Mouse (Mus musculus) neural tube, embryonic 14.5 days (tissue): ENCODE measurements around the gene Tmcc3. TPM values are rescaled to one million over a fixed set of nuclear protein-coding genes. Genes with fewer than 3 reads are reported as not detected.
A peak's percentile ranks its signal among the peaks of the same experiment; 100 is the strongest.

Experiments used
- ATAC-seq: fragments of 200-750 bp; cut with Nextera tagmentation; 2 replicates; pipeline ENCODE4 v1.8.0; 2017; ENCODE audit warnings: low read depth, mild to moderate bottlenecking, moderate TSS enrichment, moderate library complexity
- H3K27ac ChIP-seq: fragments of 300-500 bp; sonication (generic); 2 replicates; pipeline ENCODE4 v1.5.1; 2014; ENCODE audit warnings: low read depth, mild to moderate bottlenecking, control low read depth, low read length, moderate library complexity, mixed read lengths
- H3K27me3 ChIP-seq: fragments of 300-500 bp; sonication (generic); 2 replicates; pipeline ENCODE4 v1.6.1; 2014; ENCODE audit warnings: low read length; ENCODE audit not compliant: control insufficient read depth, insufficient read depth
- H3K36me3 ChIP-seq: fragments of 300-500 bp; sonication (generic); 2 replicates; pipeline ENCODE4 v1.6.1; 2014; ENCODE audit warnings: low read length, mixed read lengths; ENCODE audit not compliant: control insufficient read depth, insufficient read depth
- H3K4me1 ChIP-seq: fragments of 300-500 bp; sonication (generic); 2 replicates; pipeline ENCODE4 v1.6.1; 2014; ENCODE audit warnings: low read length; ENCODE audit not compliant: control insufficient read depth, insufficient read depth
- H3K4me2 ChIP-seq: fragments of 300-500 bp; sonication (generic); 2 replicates; pipeline ENCODE4 v1.6.1; 2014; ENCODE audit warnings: mild to moderate bottlenecking, low read depth, low read length, control low read depth
- H3K4me3 ChIP-seq: fragments of 300-500 bp; sonication (generic); 2 replicates; pipeline ENCODE4 v1.5.1; 2014; ENCODE audit warnings: low read depth, low read length, control low read depth, mixed read lengths
- H3K9ac ChIP-seq: fragments of 300-500 bp; sonication (generic); replicated peaks from 2 replicates; pipeline ENCODE4 v1.6.1; 2014; ENCODE audit warnings: low read depth, mild to moderate bottlenecking, control low read depth, low read length, mixed read lengths
- H3K9me3 ChIP-seq: fragments of 300-500 bp; sonication (generic); 2 replicates; pipeline ENCODE4 v1.6.1; 2016; ENCODE audit warnings: low read length; ENCODE audit not compliant: control insufficient read depth
- WGBS: fragments of 180-500 bp; shearing (Covaris S2); extraction: QIAGEN DNeasy Blood & Tissue Kit; methylation state at CpG from one replicate; pipeline ENCODE4 v1.1.7; 2014; 5-methylcytosine and 5-hydroxymethylcytosine counted together
- polyA plus RNA-seq: library from polyadenylated mRNA; unstranded; fragments of >200 nt; fragmentation: Nextera tagmentation; extraction: Ambion mirVana; gene quantifications from 2 replicates; pipeline ENCODE4 v1.2.1, GENCODE M21; 2014

Gene Tmcc3
- polyA plus RNA-seq, 1 experiment from 2014 or later: 24.2 TPM

DNA sequence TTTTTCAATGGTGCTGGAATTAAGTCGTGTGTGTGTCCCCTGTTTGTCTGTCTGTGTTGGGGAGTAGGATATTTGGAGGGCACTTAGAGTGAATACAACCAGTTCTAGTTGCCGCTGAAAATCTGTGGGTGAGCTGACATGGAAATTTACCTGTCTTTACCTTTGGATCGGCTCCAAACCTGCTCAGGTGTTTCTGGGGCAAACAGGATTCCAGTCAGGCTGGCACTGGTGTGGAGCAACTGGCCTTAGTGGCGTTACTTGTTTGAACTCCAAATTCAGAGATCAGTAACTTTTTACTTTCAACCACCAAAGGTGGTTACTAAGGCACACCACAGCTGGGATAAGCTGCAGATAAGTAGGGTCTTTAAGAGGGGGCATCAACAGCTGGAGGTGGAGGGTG lies 1.4 kb downstream of the Tmcc3 start:
- Histone ChIP-seq H3K36me3 (no peaks in the 10 kb centered on the region), H3K4me1 (peaks cover 6% of the 10 kb centered on the region; the same call in 1 of the 2 replicates), H3K27me3 (no peaks in the 10 kb centered on the region), H3K9me3 (no peaks in the 10 kb centered on the region), H3K4me2 (no peak overlapping the region), H3K9ac (no peak overlapping the region), H3K27ac (no peak overlapping the region), H3K4me3 (no peak overlapping the region)
- no peak for ATAC-seq
- 87% methylated on average over 4 of the region's 4 CpGs for WGBS

DNA sequence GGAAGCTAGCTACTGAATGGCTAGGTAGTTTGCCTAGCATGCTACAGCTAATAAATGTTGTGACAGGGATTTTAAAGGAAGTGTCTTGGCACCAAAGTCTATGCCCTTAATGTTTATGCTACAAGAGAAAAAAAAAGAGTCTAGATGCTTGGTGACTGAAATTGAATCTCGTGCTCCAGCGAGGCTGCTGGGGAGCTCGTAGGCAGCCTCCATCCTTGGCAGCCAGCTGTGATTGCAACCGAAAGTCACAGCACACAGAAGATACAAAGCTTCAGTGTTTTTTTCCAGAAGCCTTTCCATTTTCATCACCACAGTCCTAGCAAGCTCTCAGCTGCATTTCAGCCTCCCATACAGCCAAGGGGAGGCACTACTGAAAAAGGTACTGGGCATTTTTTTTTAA lies 6.8 kb downstream of the Tmcc3 start:
- no peak for ATAC-seq
- H3K4me2 ChIP-seq: no peak overlapping the region
- H3K4me3 ChIP-seq: no peak overlapping the region
- no peaks in the 10 kb centered on the region for H3K27me3 ChIP-seq
- no peak overlapping the region for H3K9ac ChIP-seq
- H3K9me3 ChIP-seq: no peaks in the 10 kb centered on the region
- H3K4me1 ChIP-seq: no peaks in the 10 kb centered on the region
- WGBS: 35% methylated on average over 4 of the region's 4 CpGs
- no peak overlapping the region for H3K27ac ChIP-seq
- no peaks in the 10 kb centered on the region for H3K36me3 ChIP-seq

DNA sequence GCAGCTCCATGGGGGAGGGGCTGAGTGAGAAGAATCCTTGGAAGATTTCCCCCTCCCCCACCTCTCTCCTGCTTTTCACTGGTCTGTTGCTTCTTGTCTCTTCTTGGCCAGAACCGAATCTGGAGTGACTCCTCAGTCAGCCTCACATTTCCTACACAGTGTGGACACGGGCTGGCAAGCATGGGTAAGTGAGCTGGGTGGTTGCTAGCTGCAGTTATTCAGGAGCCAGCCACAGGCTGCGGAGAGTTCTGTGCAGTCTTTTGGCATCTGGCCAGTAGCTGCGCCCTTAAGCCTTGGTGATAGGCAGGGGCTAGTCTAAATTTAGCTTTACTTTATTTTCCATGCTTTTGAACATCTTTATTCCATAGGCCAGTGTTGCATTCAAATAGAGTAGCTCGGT lies 18.2 kb downstream of the Tmcc3 start:
- peak; percentile 41; the same call in 1 of the 2 replicates for ATAC-seq
- Histone ChIP-seq H3K36me3 (no peaks in the 10 kb centered on the region), H3K9me3 (no peaks in the 10 kb centered on the region), H3K27ac (no peak overlapping the region), H3K27me3 (no peaks in the 10 kb centered on the region), H3K4me2 (no peak overlapping the region), H3K4me1 (peaks cover under 1% of the 10 kb centered on the region; the same call in 1 of the 2 replicates), H3K4me3 (no peak overlapping the region), H3K9ac (no peak overlapping the region)
- WGBS: 44% methylated on average over 5 of the region's 5 CpGs

DNA sequence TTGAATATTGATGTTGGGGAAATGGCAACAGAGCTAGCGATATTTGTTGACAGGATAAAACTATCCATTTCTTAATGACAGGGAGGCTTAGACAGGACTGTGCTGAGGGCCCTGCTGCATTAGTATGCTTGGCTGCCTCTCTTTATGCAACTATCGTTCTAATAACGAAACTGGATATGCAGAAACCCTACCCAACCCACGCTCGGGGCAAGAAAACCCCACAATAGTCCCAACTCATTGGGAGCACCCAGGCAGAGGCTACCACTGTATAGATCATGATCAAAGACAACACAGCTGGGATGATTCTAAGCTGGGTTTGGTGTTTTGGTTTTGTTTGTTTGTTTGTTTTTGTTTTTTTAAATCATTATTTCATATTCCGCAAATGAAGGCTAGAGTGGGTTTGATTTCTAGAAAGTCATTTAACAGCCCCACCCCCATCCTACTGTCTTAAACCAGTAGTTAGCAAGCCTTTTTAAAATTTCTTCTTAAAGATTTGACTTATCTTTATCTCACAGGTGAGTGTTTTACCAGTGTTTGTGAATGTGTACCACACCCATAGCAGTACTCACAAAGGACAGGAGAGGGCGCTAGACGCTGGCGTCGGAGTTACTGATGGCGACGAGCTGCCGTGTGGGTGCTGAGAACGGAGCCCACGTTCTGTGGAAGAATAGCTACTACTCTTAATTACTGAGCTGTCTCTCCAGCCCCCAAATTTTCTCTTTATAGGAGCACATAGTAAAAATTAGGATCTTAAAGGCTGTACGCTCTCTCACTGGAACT lies 20.8 kb downstream of the Tmcc3 start:
- no peak overlapping the region for H3K4me2 ChIP-seq
- H3K27me3 ChIP-seq: no peaks in the 10 kb centered on the region
- H3K27ac ChIP-seq: no peak overlapping the region
- no peaks in the 10 kb centered on the region for H3K9me3 ChIP-seq
- ATAC-seq: no peak
- no peak overlapping the region for H3K9ac ChIP-seq
- no peak overlapping the region for H3K4me3 ChIP-seq
- 81% methylated on average over 16 of the region's 16 CpGs for WGBS
- no peaks in the 10 kb centered on the region for H3K36me3 ChIP-seq
- peaks cover 4% of the 10 kb centered on the region; the same call in 1 of the 2 replicates for H3K4me1 ChIP-seq

DNA sequence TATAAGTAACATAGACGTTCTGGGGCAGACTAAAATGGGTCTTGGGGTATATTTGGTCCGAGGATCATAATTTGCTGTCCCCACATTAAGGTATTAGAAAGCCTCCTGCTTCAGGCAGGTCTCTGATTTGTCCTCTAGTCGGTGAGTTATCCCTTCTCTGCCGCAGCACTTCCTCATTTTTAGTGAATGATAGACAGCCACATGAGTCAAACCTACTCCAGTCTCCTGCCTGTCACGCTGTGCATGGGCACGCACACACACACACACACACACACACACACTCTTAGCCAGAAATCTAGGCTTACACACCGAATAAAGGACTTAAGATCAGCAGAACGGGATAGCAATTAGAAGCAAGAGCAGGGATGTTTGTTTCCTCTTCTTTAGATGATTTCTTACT lies 21.6 kb downstream of the Tmcc3 start:
- no peak overlapping the region for H3K27ac ChIP-seq
- no peak overlapping the region for H3K4me2 ChIP-seq
- no peaks in the 10 kb centered on the region for H3K9me3 ChIP-seq
- ATAC-seq: no peak
- H3K27me3 ChIP-seq: no peaks in the 10 kb centered on the region
- WGBS: 89% methylated on average over 8 of the region's 8 CpGs
- no peak overlapping the region for H3K4me3 ChIP-seq
- no peak overlapping the region for H3K9ac ChIP-seq
- H3K4me1 ChIP-seq: peaks cover 4% of the 10 kb centered on the region; the same call in 1 of the 2 replicates
- no peaks in the 10 kb centered on the region for H3K36me3 ChIP-seq

DNA sequence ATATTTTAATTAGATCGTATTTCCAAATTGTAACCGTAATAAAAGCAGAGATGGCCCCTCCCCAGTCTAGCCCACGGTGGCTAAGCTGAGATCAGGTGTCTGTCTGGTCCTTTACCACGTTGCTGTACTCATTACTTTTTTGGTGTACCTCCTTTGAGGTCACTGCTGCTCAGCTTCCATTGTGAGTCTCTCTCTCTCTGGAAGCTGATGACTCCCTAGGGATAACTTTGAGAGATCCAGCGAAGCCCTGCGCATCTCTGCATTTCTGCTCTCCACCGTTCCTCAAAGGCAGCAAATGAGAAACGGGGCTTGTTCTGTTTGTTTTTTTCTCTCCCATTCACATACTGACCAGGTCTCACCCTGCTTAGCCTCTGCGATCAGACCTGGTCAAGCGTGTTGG lies 23.3 kb downstream of the Tmcc3 start:
- peaks cover 4% of the 10 kb centered on the region; the same call in 1 of the 2 replicates for H3K4me1 ChIP-seq
- no peak overlapping the region for H3K27ac ChIP-seq
- H3K27me3 ChIP-seq: no peaks in the 10 kb centered on the region
- ATAC-seq: no peak
- H3K4me2 ChIP-seq: no peak overlapping the region
- H3K4me3 ChIP-seq: no peak overlapping the region
- H3K9me3 ChIP-seq: no peaks in the 10 kb centered on the region
- WGBS: 49% methylated on average over 10 of the region's 10 CpGs
- H3K9ac ChIP-seq: no peak overlapping the region
- no peaks in the 10 kb centered on the region for H3K36me3 ChIP-seq

DNA sequence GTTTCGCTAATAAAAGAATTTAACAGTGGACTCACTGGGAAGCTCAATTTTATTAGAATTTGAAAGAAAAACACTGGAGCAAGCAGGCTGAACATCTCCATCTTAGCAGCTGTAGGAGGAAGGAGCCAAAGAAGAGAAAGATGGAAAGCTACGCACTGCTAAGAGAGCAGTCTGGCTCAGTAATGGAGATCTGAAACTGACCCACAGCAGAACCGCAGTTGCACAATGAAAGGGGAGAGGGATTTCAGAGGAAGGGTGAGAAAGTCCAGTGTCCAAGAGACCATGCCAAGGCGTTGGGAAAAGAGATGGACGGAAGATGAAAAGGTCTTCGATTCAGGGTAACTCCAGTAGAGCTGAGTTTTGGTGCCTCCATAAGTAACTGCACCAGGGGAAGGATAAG lies 24.3 kb downstream of the Tmcc3 start:
- WGBS: 95% methylated on average over 6 of the region's 6 CpGs
- Histone ChIP-seq H3K27me3 (no peaks in the 10 kb centered on the region), H3K36me3 (no peaks in the 10 kb centered on the region), H3K9me3 (no peaks in the 10 kb centered on the region), H3K27ac (no peak overlapping the region), H3K4me2 (no peak overlapping the region), H3K4me3 (no peak overlapping the region), H3K4me1 (peaks cover 4% of the 10 kb centered on the region; the same call in 1 of the 2 replicates), H3K9ac (no peak overlapping the region)
- no peak for ATAC-seq

DNA sequence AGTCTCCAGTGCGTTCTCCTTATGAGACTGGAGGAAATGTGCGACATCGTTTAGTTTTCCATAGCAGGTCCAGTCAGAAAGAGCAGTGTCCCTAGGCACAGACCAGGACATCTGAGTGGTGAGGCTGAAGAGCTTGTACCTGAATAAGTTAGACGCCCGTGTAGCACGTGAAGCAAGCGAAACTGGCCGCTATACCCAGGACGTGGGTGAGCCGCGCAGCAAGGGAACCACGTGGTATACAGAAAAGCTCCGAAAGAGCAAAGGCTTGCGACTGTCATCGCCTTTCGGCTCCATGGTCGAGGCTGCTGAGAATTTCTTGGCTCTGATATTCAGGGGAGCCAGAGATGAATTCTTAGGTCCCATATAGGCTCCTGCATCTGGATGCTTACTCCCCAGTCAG lies 29.8 kb downstream of the Tmcc3 start:
- Histone ChIP-seq H3K9me3 (no peaks in the 10 kb centered on the region), H3K27me3 (no peaks in the 10 kb centered on the region), H3K27ac (peak overlapping the region; percentile 34; the same call in 1 of the 2 replicates), H3K4me3 (no peak overlapping the region), H3K4me2 (no peak overlapping the region), H3K4me1 (no peaks in the 10 kb centered on the region; the same call in 1 of the 2 replicates), H3K9ac (peak overlapping the region; percentile 34; the same call in 1 of the 2 replicates), H3K36me3 (no peaks in the 10 kb centered on the region)
- 71% methylated on average over 17 of the region's 17 CpGs for WGBS
- no peak for ATAC-seq

DNA sequence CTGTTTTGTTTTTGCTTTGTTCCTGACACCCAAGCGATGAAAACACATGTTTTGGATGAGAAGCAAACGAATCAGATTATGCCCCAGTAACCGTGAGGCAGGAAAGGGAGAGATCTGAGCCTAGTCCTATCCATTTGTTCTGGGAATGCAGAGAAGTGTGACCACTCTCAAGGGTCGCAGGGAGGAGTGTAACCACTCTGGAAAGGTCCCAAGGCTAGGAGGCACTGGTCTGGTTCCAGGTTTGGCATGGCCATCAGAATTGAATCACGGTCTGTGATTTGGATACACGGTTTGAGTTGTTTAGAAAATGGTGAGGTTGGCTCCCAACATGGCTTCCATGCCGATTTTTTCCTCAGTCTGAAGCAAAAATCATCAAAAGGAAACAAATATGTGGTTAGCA lies 30.5 kb downstream of the Tmcc3 start:
- Histone ChIP-seq H3K9ac (no peak overlapping the region), H3K27me3 (no peaks in the 10 kb centered on the region), H3K4me1 (no peaks in the 10 kb centered on the region; the same call in 1 of the 2 replicates), H3K4me2 (no peak overlapping the region), H3K36me3 (no peaks in the 10 kb centered on the region), H3K27ac (0 out of 2 replicates have a peak overlapping the region, but pooled peaks have one; percentile 34), H3K9me3 (no peaks in the 10 kb centered on the region), H3K4me3 (no peak overlapping the region)
- 79% methylated on average over 7 of the region's 7 CpGs for WGBS
- ATAC-seq: no peak
